Mouse (Mus musculus): ENCODE measurements around the gene Tmem161a.
"Not testable (repeated sequence)": the region's sequence is repeated elsewhere in the genome, so short reads cannot be mapped to it uniquely, and the experiment has no call there.

Gene Tmem161a

GRCm38 (mm10) chr8:70211726-70212111 lies 39.6 kb downstream of the Tmem161a start:
- no peak for DNase-seq

GRCm38 (mm10) chr8:70212112-70213055 lies 40.2 kb downstream of the Tmem161a start, which contains the start of gene Slc25a42:
Slc25a42 (minus strand) TSS chr8:70212305.
- peak; percentile 94 for DNase-seq

- DNase-seq: no peak
These were observed 42.3 kb downstream of the Tmem161a start for GRCm38 (mm10) chr8:70214411-70214810.

- DNase-seq: no peak
These were observed 42.9 kb downstream of the Tmem161a start for GRCm38 (mm10) chr8:70215092-70215491.

GRCm38 (mm10) chr8:70216161-70216560 lies 44.0 kb downstream of the Tmem161a start:
- DNase-seq: not testable (repeated sequence)

GRCm38 (mm10) chr8:70216566-70216965 lies 44.4 kb downstream of the Tmem161a start:
- peak; percentile 67 for DNase-seq

GRCm38 (mm10) chr8:70217441-70217840 lies 45.3 kb downstream of the Tmem161a start:
- DNase-seq: no peak

GRCm38 (mm10) chr8:70219107-70219684 lies 47.0 kb downstream of the Tmem161a start:
- no peak for DNase-seq

GRCm38 (mm10) chr8:70220236-70220840 lies 48.2 kb downstream of the Tmem161a start:
- no peak for DNase-seq

- DNase-seq: no peak
These were observed 48.8 kb downstream of the Tmem161a start for GRCm38 (mm10) chr8:70220911-70221310.

- DNase-seq: no peak
These were observed 49.9 kb downstream of the Tmem161a start for GRCm38 (mm10) chr8:70222041-70222440.

GRCm38 (mm10) chr8:70223341-70223740 lies 51.2 kb downstream of the Tmem161a start:
- peak; percentile 40 for DNase-seq

GRCm38 (mm10) chr8:70227997-70228396 lies 55.8 kb downstream of the Tmem161a start:
- no peak for DNase-seq

GRCm38 (mm10) chr8:70230837-70231236 lies 58.7 kb downstream of the Tmem161a start:
- no peak for DNase-seq

Measured in right cerebral cortex, postnatal 4 days (tissue).